Mouse (Mus musculus): ENCODE data around the gene Slc30a7. TPM values are rescaled to one million over a fixed set of nuclear protein-coding genes. Genes with fewer than 3 reads are reported as not detected.

The Slc30a7 gene
- polyA plus RNA-seq, 1 experiment from 2014 or later: 36.9 TPM

GRCm38 (mm10) chr3:115898354-115898948 lies 108.8 kb downstream of the Slc30a7 start:
- Histone ChIP-seq H3K27me3 (replicated peaks; ENCODE audit: control insufficient read depth, insufficient read depth, low read length) (no peaks in the 10 kb centered on the region), H3K9ac (ENCODE audit: low read depth, low read length) (no peak overlapping the region), H3K4me3 (ENCODE audit: low read depth, low read length) (no peak overlapping the region), H3K4me2 (replicated peaks; ENCODE audit: low read depth) (no peak overlapping the region), H3K36me3 (ENCODE audit: control insufficient read depth, insufficient read depth) (peaks cover 23% of the 10 kb centered on the region), H3K4me1 (replicated peaks; ENCODE audit: control insufficient read depth, insufficient read depth, low read length) (no peaks in the 10 kb centered on the region), H3K9me3 (ENCODE audit: control insufficient read depth) (no peaks in the 10 kb centered on the region), H3K27ac (ENCODE audit: low read depth, low read length) (no peak overlapping the region)
- 90% methylated on average over 3 of the region's 3 CpGs for WGBS
- TF ChIP-seq CTCF (IDR thresholded peaks at IDR 0.05; ENCODE audit: low read depth): no peak
- no peak for ATAC-seq

GRCm38 (mm10) chr3:115893166-115893565 lies 114.0 kb downstream of the Slc30a7 start:
- Histone ChIP-seq H3K4me3 (ENCODE audit: low read depth, low read length) (no peak overlapping the region), H3K36me3 (ENCODE audit: control insufficient read depth, insufficient read depth) (peaks cover 16% of the 10 kb centered on the region; the same call in 1 of the 2 replicates), H3K4me1 (replicated peaks; ENCODE audit: control insufficient read depth, insufficient read depth, low read length) (no peaks in the 10 kb centered on the region), H3K9ac (ENCODE audit: low read depth, low read length) (no peak overlapping the region), H3K27ac (ENCODE audit: low read depth, low read length) (no peak overlapping the region), H3K4me2 (replicated peaks; ENCODE audit: low read depth) (no peak overlapping the region), H3K9me3 (ENCODE audit: control insufficient read depth) (no peaks in the 10 kb centered on the region), H3K27me3 (replicated peaks; ENCODE audit: control insufficient read depth, insufficient read depth, low read length) (no peaks in the 10 kb centered on the region)
- WGBS: 93% methylated on average over 2 of the region's 2 CpGs
- no peak for ATAC-seq
- no peak for TF ChIP-seq CTCF (IDR thresholded peaks at IDR 0.05; ENCODE audit: low read depth)

DNA sequence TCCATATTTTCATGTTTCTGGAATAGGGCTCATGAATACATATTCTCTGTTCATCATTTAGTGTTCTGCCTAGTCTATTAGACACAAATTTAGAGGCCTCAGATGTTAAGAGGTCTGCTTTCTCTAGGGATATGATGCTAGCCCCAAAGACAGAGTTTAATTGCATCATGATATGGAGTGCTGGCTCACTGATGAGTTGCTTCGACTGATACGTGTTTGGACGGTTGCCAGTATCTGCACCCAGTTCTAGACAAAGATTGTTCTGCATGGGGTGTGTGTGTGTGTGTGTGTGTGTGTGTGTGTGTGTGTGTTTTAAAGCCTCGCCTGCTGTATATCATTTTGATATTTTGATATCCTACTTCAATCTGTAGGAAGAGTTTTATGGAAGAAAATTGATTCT lies 114.9 kb downstream of the Slc30a7 start:
- Histone ChIP-seq H3K27me3 (replicated peaks; ENCODE audit: control insufficient read depth, insufficient read depth, low read length) (no peaks in the 10 kb centered on the region), H3K27ac (ENCODE audit: low read depth, low read length) (no peak overlapping the region), H3K4me1 (replicated peaks; ENCODE audit: control insufficient read depth, insufficient read depth, low read length) (no peaks in the 10 kb centered on the region), H3K4me3 (ENCODE audit: low read depth, low read length) (no peak overlapping the region), H3K36me3 (ENCODE audit: control insufficient read depth, insufficient read depth) (peaks cover 16% of the 10 kb centered on the region; the same call in 1 of the 2 replicates), H3K9me3 (ENCODE audit: control insufficient read depth) (no peaks in the 10 kb centered on the region), H3K4me2 (replicated peaks; ENCODE audit: low read depth) (no peak overlapping the region), H3K9ac (ENCODE audit: low read depth, low read length) (no peak overlapping the region)
- no peak for TF ChIP-seq CTCF (IDR thresholded peaks at IDR 0.05; ENCODE audit: low read depth)
- WGBS: 81% methylated on average over 4 of the region's 4 CpGs
- ATAC-seq: no peak

Small RNA genes lying within 50 kb of the gene (microRNA-seq; reads per million reads assigned to microRNA genes)
- not detected for gene Mir669n

Other genes with a start within 250 kb of the Slc30a7 start
- 14.0 and 14.8 TPM in 2 replicates for gene Dph5, start 119.6 kb downstream of the Slc30a7 start, polyA plus RNA-seq (2015; fragmentation: Nextera tagmentation; extraction: Ambion mirVana)
- 10.2 and 11.0 TPM in 2 replicates for gene Extl2, start 56 bp upstream of the Slc30a7 start, polyA plus RNA-seq (2015; fragmentation: Nextera tagmentation; extraction: Ambion mirVana)
- 6.4 and 7.2 TPM in 2 replicates for gene Vcam1, start 122.3 kb upstream of the Slc30a7 start, polyA plus RNA-seq (2015; fragmentation: Nextera tagmentation; extraction: Ambion mirVana)
- 0.48 and 1.0 TPM in 2 replicates for gene Gpr88, start 246.1 kb upstream of the Slc30a7 start, polyA plus RNA-seq (2015; fragmentation: Nextera tagmentation; extraction: Ambion mirVana)

All from intestine, postnatal 0 days (tissue).